Mouse (Mus musculus) thymus, adult 2 months (tissue): ENCODE results near the gene Camk2d.

ENCODE experiments used
- CTCF ChIP-seq: fragments of 200-500 bp; IDR thresholded peaks from 2 replicates; pipeline ENCODE4 v1.5.1; 2012; ENCODE audit warnings: mild to moderate bottlenecking, control low read depth, low read length, moderate library complexity, borderline replicate concordance; ENCODE audit not compliant: control insufficient read depth, poor library complexity, insufficient read depth; ENCODE audit errors: extremely low read depth
- POLR2A ChIP-seq: fragments of 200-500 bp; IDR thresholded peaks from 2 replicates; pipeline ENCODE4 v1.6.1; 2012; ENCODE audit warnings: mild to moderate bottlenecking, low read length, control low read depth, moderate library complexity; ENCODE audit not compliant: control insufficient read depth, poor library complexity, insufficient read depth; ENCODE audit errors: extremely low read depth

GRCm38 (mm10) chr3:126886090-126886489 is 290.0 kb downstream of the Camk2d start:
- TF ChIP-seq POLR2A (no peak), CTCF (no peak)
